Mouse (Mus musculus): ENCODE data around the gene Atrnl1. TPM values are rescaled to one million over a fixed set of nuclear protein-coding genes. Genes with fewer than 3 reads are reported as not detected.
"Not testable (repeated sequence)": the region's sequence is repeated elsewhere in the genome, so short reads cannot be mapped to it uniquely, and the experiment has no call there.

The Atrnl1 gene
- polyA plus RNA-seq, 1 experiment from 2014 or later: 8.9 TPM

DNA sequence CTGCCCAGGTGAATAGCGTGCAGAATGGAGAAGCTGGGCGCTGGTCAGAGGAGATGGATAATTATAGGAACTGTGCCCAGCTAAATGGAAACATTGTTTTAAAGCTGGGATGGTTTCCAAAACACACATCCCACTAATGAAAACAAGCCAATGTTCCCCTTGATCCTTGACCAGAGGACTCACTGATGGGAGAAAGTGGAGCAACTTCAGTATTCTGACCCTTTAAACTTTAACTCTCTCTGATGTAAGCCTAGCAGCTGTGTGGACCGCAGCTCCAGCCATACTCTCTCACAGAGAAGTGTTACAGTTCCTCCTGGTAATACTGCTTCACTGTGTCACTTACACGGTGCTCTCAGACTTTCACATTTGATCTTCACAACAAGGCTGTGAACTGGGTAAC, 432.7 kb downstream of the Atrnl1 start:
- Histone ChIP-seq H3K27ac (replicated peaks) (no peak overlapping the region), H3K9ac (replicated peaks) (no peak overlapping the region), H3K27me3 (no peaks in the 10 kb centered on the region), H3K9me3 (no peaks in the 10 kb centered on the region), H3K4me3 (no peak overlapping the region), H3K4me2 (replicated peaks) (no peak overlapping the region), H3K4me1 (0 out of 2 replicates have a peak, but pooled peaks cover 3% of the 10 kb centered on the region), H3K36me3 (no peaks in the 10 kb centered on the region)
- 58% methylated on average over 4 of the region's 4 CpGs for WGBS
- ATAC-seq (replicated peaks): no peak

GRCm38 (mm10) chr19:58044816-58045215, 434.0 kb downstream of the Atrnl1 start:
- Histone ChIP-seq H3K27me3 (no peaks in the 10 kb centered on the region), H3K27ac (replicated peaks) (no peak overlapping the region), H3K4me3 (no peak overlapping the region), H3K9ac (replicated peaks) (no peak overlapping the region), H3K4me1 (0 out of 2 replicates have a peak, but pooled peaks cover 3% of the 10 kb centered on the region), H3K9me3 (no peaks in the 10 kb centered on the region), H3K4me2 (replicated peaks) (no peak overlapping the region), H3K36me3 (no peaks in the 10 kb centered on the region)
- WGBS: 88% methylated on average over 5 of the region's 5 CpGs
- no peak for ATAC-seq (replicated peaks)

GRCm38 (mm10) chr19:58046656-58047055, 435.8 kb downstream of the Atrnl1 start:
- Histone ChIP-seq H3K4me3 (no peak overlapping the region), H3K27me3 (no peaks in the 10 kb centered on the region), H3K4me1 (0 out of 2 replicates have a peak, but pooled peaks cover 3% of the 10 kb centered on the region), H3K36me3 (no peaks in the 10 kb centered on the region), H3K27ac (replicated peaks) (no peak overlapping the region), H3K4me2 (replicated peaks) (no peak overlapping the region), H3K9me3 (no peaks in the 10 kb centered on the region), H3K9ac (replicated peaks) (no peak overlapping the region)
- 87% methylated on average over 7 of the region's 7 CpGs for WGBS
- ATAC-seq (replicated peaks): no peak

DNA sequence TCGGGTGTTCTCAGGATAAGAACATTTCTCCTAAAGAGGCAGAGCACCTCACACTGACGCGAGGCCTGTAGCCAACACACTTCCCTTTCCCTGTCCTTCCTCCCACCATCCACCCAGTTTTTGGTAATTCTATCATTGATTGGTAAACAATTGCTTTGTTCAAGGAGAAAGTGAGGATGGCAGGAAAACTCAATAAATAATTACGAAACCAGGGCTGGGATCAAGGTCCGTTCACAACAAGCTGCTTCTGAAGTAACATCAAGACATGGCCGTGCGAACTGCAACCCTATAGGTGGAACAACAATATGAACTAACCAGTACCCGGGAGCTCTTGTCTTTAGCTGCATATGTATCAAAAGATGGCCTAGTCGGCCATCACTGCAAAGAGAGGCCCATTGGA, 439.6 kb downstream of the Atrnl1 start:
- WGBS: 96% methylated on average over 9 of the region's 9 CpGs
- H3K27me3 ChIP-seq; H3K4me2 ChIP-seq (replicated peaks); H3K27ac ChIP-seq (replicated peaks); H3K9ac ChIP-seq (replicated peaks); H3K36me3 ChIP-seq; H3K4me3 ChIP-seq; ATAC-seq (replicated peaks); H3K9me3 ChIP-seq; H3K4me1 ChIP-seq: not testable (repeated sequence)

DNA sequence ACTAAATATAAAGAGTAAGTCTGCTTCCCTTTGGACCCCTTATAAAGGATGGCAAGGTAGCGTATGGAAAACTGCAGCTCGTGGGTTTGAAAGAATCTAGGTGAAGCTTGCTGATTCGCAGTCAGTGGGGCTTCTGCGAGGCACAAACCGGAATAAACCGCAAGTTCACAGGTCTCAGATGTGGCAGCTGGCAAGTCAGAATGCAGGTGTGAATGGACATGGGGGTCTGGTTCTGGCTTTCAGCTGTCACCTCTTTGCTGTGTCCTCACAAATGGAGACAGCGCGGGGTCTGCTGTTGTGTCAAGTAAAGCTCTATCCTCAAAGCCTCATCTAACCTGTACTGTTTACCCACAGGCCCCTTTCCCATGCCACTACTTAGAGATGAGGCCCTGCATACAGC, 440.2 kb downstream of the Atrnl1 start:
- H3K9ac ChIP-seq (replicated peaks): no peak overlapping the region
- no peaks in the 10 kb centered on the region for H3K9me3 ChIP-seq
- no peaks in the 10 kb centered on the region for H3K27me3 ChIP-seq
- no peak overlapping the region for H3K27ac ChIP-seq (replicated peaks)
- H3K36me3 ChIP-seq: no peaks in the 10 kb centered on the region
- 90% methylated on average over 8 of the region's 8 CpGs for WGBS
- no peaks in the 10 kb centered on the region for H3K4me1 ChIP-seq
- no peak overlapping the region for H3K4me2 ChIP-seq (replicated peaks)
- ATAC-seq (replicated peaks): no peak
- no peak overlapping the region for H3K4me3 ChIP-seq

DNA sequence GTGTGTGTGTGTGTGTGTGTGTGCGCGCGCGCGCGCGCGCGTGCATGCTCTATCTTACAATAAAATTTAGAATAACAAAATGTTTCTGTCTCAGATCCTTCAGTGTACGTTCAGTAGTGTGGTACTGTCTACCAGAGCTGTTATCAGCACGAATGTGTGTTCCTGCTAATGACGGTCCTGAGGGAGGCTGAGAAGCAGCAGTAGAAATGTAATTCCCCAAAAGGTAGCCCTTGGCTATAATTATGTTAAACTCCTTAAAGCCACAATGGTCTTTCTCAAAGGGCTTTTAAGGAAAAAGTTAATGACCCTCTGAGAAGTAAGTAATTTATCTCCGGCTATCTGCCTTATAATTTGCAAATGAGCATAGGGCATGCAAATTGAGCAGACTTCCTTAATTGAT, 441.1 kb downstream of the Atrnl1 start:
- Histone ChIP-seq H3K4me1 (no peaks in the 10 kb centered on the region), H3K36me3 (no peaks in the 10 kb centered on the region), H3K4me2 (replicated peaks) (no peak overlapping the region), H3K9ac (replicated peaks) (no peak overlapping the region), H3K27me3 (no peaks in the 10 kb centered on the region), H3K27ac (replicated peaks) (no peak overlapping the region), H3K4me3 (no peak overlapping the region), H3K9me3 (no peaks in the 10 kb centered on the region)
- 76% methylated on average over 13 of the region's 13 CpGs for WGBS
- no peak for ATAC-seq (replicated peaks)

- WGBS: 60% methylated on average over 13 of the region's 13 CpGs
- H3K27ac ChIP-seq (replicated peaks): no peak overlapping the region
- no peak overlapping the region for H3K4me2 ChIP-seq (replicated peaks)
- H3K9me3 ChIP-seq: no peaks in the 10 kb centered on the region
- no peak for ATAC-seq (replicated peaks)
- H3K36me3 ChIP-seq: no peaks in the 10 kb centered on the region
- no peaks in the 10 kb centered on the region for H3K27me3 ChIP-seq
- H3K4me3 ChIP-seq: no peak overlapping the region
- no peak overlapping the region for H3K9ac ChIP-seq (replicated peaks)
- no peaks in the 10 kb centered on the region for H3K4me1 ChIP-seq
These were observed 441.8 kb downstream of the Atrnl1 start for GRCm38 (mm10) chr19:58052444-58053135.

DNA sequence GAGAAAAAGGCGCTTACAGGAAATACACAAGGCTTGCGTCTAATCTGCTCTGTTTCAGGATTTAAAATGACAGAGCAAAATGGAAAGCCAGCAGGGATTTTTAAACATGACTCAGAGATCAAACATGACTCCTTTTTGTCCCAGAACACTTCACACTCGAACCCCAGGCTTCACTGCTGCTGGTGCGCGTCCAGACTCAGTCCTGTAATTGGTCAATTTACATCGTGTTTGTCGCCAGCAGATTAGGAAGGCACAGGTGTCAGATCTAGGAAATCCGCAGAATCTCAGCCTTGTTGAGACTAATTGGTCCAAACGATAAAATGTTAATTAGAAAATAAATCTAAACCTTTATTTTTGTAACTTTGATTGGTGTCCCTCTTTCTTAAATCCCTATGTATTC, 448.9 kb downstream of the Atrnl1 start:
- Histone ChIP-seq H3K36me3 (no peaks in the 10 kb centered on the region), H3K4me2 (replicated peaks) (no peak overlapping the region), H3K4me1 (peaks cover 40% of the 10 kb centered on the region), H3K9ac (replicated peaks) (no peak overlapping the region), H3K27ac (replicated peaks) (no peak overlapping the region), H3K27me3 (no peaks in the 10 kb centered on the region), H3K9me3 (no peaks in the 10 kb centered on the region), H3K4me3 (no peak overlapping the region)
- no peak for ATAC-seq (replicated peaks)
- 12% methylated on average over 9 of the region's 9 CpGs for WGBS

GRCm38 (mm10) chr19:58060199-58060853, 449.5 kb downstream of the Atrnl1 start:
- H3K9me3 ChIP-seq: no peaks in the 10 kb centered on the region
- H3K4me2 ChIP-seq (replicated peaks): peak overlapping the region; percentile 26
- H3K9ac ChIP-seq (replicated peaks): 0 out of 2 replicates have a peak overlapping the region, but pooled peaks have one; percentile 1
- H3K27ac ChIP-seq (replicated peaks): 0 out of 2 replicates have a peak overlapping the region, but pooled peaks have one; percentile 36
- WGBS: 17% methylated on average over 12 of the region's 12 CpGs
- peak; percentile 26; the same call in 1 of the 2 replicates for ATAC-seq (replicated peaks)
- H3K27me3 ChIP-seq: no peaks in the 10 kb centered on the region
- H3K36me3 ChIP-seq: no peaks in the 10 kb centered on the region
- peaks cover 41% of the 10 kb centered on the region for H3K4me1 ChIP-seq
- H3K4me3 ChIP-seq: no peak overlapping the region

GRCm38 (mm10) chr19:58060854-58061358, 450.1 kb downstream of the Atrnl1 start:
- Histone ChIP-seq H3K27ac (replicated peaks) (0 out of 2 replicates have a peak overlapping the region, but pooled peaks have one; percentile 36), H3K4me1 (peaks cover 41% of the 10 kb centered on the region), H3K9me3 (no peaks in the 10 kb centered on the region), H3K9ac (replicated peaks) (0 out of 2 replicates have a peak overlapping the region, but pooled peaks have one; percentile 1), H3K36me3 (no peaks in the 10 kb centered on the region), H3K27me3 (no peaks in the 10 kb centered on the region), H3K4me3 (0 out of 2 replicates have a peak overlapping the region, but pooled peaks have one; percentile 2), H3K4me2 (replicated peaks) (peak overlapping the region; percentile 26)
- ATAC-seq (replicated peaks): peak; percentile 59
- WGBS: 7% methylated on average over 15 of the region's 15 CpGs

- Histone ChIP-seq H3K36me3 (no peaks in the 10 kb centered on the region), H3K4me2 (replicated peaks) (no peak overlapping the region), H3K27ac (replicated peaks) (no peak overlapping the region), H3K27me3 (no peaks in the 10 kb centered on the region), H3K4me3 (no peak overlapping the region), H3K9ac (replicated peaks) (no peak overlapping the region), H3K9me3 (no peaks in the 10 kb centered on the region), H3K4me1 (peaks cover 41% of the 10 kb centered on the region)
- no peak for ATAC-seq (replicated peaks)
- WGBS: 90% methylated on average over 8 of the region's 8 CpGs
These were observed 451.1 kb downstream of the Atrnl1 start for GRCm38 (mm10) chr19:58061933-58062332.

DNA sequence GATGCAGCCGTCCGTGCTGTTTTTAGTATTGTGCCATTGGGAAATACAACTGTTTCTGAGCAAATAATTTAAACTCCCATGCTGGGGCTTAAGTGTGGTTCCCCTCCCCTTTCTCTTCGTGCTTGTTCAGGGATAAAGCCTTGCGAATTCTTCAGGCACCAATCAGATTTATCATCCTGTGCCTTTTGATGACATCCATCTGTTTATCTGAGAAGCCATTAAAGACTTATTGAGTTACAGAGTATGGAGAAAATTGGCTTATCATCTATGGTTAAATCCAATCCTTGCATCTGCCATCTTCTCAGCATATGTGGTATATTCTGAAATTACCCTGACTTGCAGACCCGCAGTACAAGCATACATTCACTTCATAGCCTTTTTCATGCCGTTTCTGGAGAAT, 452.7 kb downstream of the Atrnl1 start:
- WGBS: 17% methylated on average over 6 of the region's 6 CpGs
- Histone ChIP-seq H3K4me1 (peaks cover 41% of the 10 kb centered on the region), H3K27ac (replicated peaks) (peak overlapping the region; percentile 33; the same call in 1 of the 2 replicates)

More for the DNA sequence above, 452.7 kb downstream of the Atrnl1 start:
- no peak for ATAC-seq (replicated peaks)
- H3K36me3 ChIP-seq: no peaks in the 10 kb centered on the region
- no peak overlapping the region for H3K4me2 ChIP-seq (replicated peaks)
- no peak overlapping the region for H3K4me3 ChIP-seq
- H3K9ac ChIP-seq (replicated peaks): no peak overlapping the region
- no peaks in the 10 kb centered on the region for H3K27me3 ChIP-seq
- H3K9me3 ChIP-seq: no peaks in the 10 kb centered on the region

Data from forebrain, embryonic 15.5 days (tissue).